Mouse (Mus musculus) MEL (cell line): ENCODE measurements around the gene Kansl2.

Source experiments
- CTCF ChIP-seq, 3 experiments: IDR thresholded peaks in 2 of 3; conservative IDR thresholded peaks in 1 of 3; 2 replicates each; pipeline ENCODE4 v1.5.1; 2011 to 2012; ENCODE audit warnings: low read length in 3 of 3, low read depth in 2 of 3, mild to moderate bottlenecking in 2 of 3, improper control_type of control experiment in 1 of 3, inconsistent platforms in 1 of 3, mixed read lengths in 1 of 3, moderate library complexity in 1 of 3; ENCODE audit not compliant: control insufficient read depth in 1 of 3, insufficient read depth in 1 of 3, poor library complexity in 1 of 3, severe bottlenecking in 1 of 3
- E2F4 ChIP-seq: IDR thresholded peaks from 2 replicates; pipeline ENCODE4 v1.6.1; 2011; ENCODE audit warnings: low read depth, low read length, improper control_type of control experiment, borderline replicate concordance
- EP300 ChIP-seq, 2 experiments: IDR thresholded peaks; 2 replicates each; pipeline ENCODE4 v1.6.1; 2011; ENCODE audit warnings: improper control_type of control experiment in 2 of 2, low read length in 2 of 2, low read depth in 1 of 2, mild to moderate bottlenecking in 1 of 2
- MYC ChIP-seq: IDR thresholded peaks from 2 replicates; pipeline ENCODE4 v1.6.1; 2011; ENCODE audit warnings: low read depth, mild to moderate bottlenecking, low read length, improper control_type of control experiment, moderate library complexity
- NELFE ChIP-seq: IDR thresholded peaks from 2 replicates; pipeline ENCODE4 v1.6.1; 2011; ENCODE audit warnings: low read depth, low read length, improper control_type of control experiment
- POLR2A ChIP-seq, 2 experiments: IDR thresholded peaks; 2 replicates each; pipeline ENCODE4 v1.6.1; 2011 to 2012; ENCODE audit warnings: low read length in 2 of 2, mild to moderate bottlenecking in 2 of 2, control low read depth in 1 of 2, improper control_type of control experiment in 1 of 2, low read depth in 1 of 2, moderate library complexity in 1 of 2; ENCODE audit not compliant: control insufficient read depth in 1 of 2, insufficient read depth in 1 of 2, poor library complexity in 1 of 2
- RAD21 ChIP-seq: IDR thresholded peaks from 2 replicates; pipeline ENCODE4 v1.6.1; 2011; ENCODE audit warnings: mild to moderate bottlenecking, low read depth, low read length, improper control_type of control experiment
- SIN3A ChIP-seq: IDR thresholded peaks from 2 replicates; pipeline ENCODE4 v1.6.1; 2012; ENCODE audit warnings: low read length, improper control_type of control experiment, inconsistent platforms
- USF1 ChIP-seq: IDR thresholded peaks from 2 replicates; pipeline ENCODE4 v1.6.1; 2014; ENCODE audit warnings: low read depth, mild to moderate bottlenecking, inconsistent platforms, low read length, improper control_type of control experiment, moderate library complexity

- TF ChIP-seq MYC (no peak), NELFE (no peak), SIN3A (no peak), POLR2A (IDR thresholded peaks at IDR 0.05; ENCODE audit: control insufficient read depth in 1 of 2, insufficient read depth in 1 of 2, low read depth in 1 of 2, low read length in 2 of 2, poor library complexity in 1 of 2) (no peak), CTCF (IDR thresholded peaks at IDR 0.05 in 2 of 3, conservative IDR thresholded peaks at IDR 0.05 in 1 of 3; ENCODE audit: control insufficient read depth in 1 of 3, insufficient read depth in 1 of 3, low read depth in 2 of 3, low read length in 3 of 3, poor library complexity in 1 of 3, severe bottlenecking in 1 of 3) (peak; percentile 83 to 85 (median 83)), USF1 (no peak), E2F4 (no peak), RAD21 (peak; percentile 75), EP300 (IDR thresholded peaks at IDR 0.05; ENCODE audit: low read depth in 1 of 2, low read length in 2 of 2) (no peak)
These were observed 58.7 kb downstream of the Kansl2 start for GRCm38 (mm10) chr15:98475382-98475781.
